Mouse (Mus musculus) layer of hippocampus, postnatal 10 days (tissue): ENCODE data around the gene Ldoc1. TPM values are rescaled to one million over a fixed set of nuclear protein-coding genes. Genes with fewer than 3 reads are reported as not detected.
A peak's percentile ranks its signal among the peaks of the same experiment; 100 is the strongest.

Source experiments
- DNase-seq, 2 experiments: peaks; one replicate each; pipeline ENCODE4 v3.0.0; 2021; ENCODE audit warnings: low spot score in 2 of 2
- long read RNA-seq: library from polyadenylated mRNA; stranded (forward); transcript quantifications from one replicate; pipeline ENCODE4 v2.0.0, GENCODE M21; 2023
- total RNA-seq, 2 experiments: library from RNA; stranded (reverse); gene quantifications; 2 replicates each; pipeline ENCODE4 v1.2.3; 2021

Gene Ldoc1
- total RNA-seq = 1 to 10 TPM; 3.5 to 5.6 TPM
- long read RNA-seq, partial matches to known transcripts = 0 of 2 reads
- long read RNA-seq, other reads (novel, unspliced or antisense) = 0 of 2 reads

DNA sequence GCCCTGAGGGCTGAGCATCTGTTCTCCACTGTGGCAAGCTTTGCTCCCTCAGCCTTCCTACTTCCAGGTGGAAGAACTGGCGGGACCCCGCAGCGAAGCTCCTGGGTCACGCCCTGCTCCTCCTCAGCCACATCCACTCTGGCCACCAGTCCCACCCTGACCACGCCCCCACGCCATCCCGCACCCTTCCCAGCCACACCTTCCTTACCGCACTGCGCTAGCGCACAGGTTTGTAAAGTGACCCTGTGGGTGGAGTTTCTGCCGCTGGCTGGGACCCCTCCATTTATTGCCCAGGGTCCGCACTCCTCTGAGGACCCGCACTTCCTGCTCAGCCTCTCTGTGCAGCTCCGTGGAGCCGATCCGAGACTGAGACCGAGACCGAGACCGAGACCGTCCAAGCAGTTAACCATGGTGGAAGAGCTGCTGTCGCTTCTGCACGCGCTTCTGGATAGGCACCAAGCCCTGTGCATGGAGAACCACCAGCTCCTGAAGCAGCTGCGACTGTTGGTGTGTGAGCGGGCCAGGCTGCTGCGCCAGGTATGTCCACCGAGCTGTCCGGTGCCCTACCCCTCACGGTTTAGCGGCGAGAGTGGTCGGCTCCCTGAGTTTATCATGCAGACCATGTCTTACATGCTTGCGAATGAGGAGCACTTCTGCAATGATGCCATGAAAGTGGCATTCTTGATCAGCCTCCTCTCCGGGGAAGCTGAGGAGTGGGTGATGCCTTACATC is at the start of gene Ldoc1:
TSS of gene Ldoc1 (plus strand) at position 196 of the 732 bp plus-strand sequence.
- DNase-seq = no peak

DNA sequence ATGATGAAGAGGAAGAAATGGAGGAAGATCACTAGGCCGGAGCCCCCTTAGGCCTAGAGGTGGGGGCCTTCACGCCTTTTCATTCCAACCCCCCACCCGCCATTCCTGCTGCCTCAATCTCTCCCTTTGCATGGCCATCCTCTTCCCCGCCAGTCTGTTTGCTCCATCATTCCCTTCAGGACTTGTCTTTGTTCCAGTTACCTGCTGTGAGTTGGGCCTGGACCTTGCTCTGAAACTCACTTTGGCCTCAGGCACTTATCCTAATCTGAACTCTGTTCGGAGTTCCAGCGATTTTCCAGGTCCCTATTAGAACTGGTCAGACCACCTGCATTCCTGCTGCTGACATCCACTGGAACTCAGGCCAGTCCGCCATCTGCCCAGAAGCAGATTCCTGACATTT is 834 bp downstream of the Ldoc1 start:
- DNase-seq = no peak

DNA sequence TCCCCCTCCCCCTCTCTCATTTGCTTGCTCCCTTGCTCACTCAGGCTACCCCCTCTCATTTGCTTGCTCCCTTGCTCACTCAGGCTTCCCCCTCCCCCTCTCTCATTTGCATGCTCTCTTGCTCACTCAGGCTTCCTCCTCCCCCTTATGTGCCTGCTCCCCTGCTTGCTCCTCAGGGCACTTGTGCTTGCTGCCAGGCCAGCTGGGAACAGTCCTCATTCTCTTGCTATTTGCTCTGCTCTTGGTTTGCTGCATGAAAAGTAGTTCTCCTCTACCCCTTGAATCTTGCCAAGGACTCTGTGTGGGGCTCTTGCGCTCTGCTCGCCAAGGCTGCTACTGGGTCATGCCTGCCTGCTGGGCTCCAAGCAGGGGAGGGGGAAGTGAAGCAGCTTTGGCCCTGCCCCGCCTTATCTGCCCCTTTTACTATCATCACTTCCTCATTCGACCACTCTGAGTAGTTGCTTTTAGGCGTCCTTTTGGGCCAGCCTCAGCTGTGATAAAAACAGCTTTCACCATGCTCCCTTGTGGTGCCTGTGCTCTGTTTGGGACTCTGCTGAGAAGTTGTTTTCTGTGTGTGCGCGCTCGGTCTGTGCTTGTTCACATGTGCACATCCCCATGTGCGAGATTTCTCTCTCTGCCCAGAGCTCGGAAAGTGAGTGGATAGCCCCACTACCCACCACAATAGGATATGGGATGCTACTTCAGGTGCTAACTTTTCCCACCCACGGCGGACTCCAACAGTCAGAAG is 13.2 kb downstream of the Ldoc1 start:
- DNase-seq = peak in 1 of 2 experiments; percentile 34

DNA sequence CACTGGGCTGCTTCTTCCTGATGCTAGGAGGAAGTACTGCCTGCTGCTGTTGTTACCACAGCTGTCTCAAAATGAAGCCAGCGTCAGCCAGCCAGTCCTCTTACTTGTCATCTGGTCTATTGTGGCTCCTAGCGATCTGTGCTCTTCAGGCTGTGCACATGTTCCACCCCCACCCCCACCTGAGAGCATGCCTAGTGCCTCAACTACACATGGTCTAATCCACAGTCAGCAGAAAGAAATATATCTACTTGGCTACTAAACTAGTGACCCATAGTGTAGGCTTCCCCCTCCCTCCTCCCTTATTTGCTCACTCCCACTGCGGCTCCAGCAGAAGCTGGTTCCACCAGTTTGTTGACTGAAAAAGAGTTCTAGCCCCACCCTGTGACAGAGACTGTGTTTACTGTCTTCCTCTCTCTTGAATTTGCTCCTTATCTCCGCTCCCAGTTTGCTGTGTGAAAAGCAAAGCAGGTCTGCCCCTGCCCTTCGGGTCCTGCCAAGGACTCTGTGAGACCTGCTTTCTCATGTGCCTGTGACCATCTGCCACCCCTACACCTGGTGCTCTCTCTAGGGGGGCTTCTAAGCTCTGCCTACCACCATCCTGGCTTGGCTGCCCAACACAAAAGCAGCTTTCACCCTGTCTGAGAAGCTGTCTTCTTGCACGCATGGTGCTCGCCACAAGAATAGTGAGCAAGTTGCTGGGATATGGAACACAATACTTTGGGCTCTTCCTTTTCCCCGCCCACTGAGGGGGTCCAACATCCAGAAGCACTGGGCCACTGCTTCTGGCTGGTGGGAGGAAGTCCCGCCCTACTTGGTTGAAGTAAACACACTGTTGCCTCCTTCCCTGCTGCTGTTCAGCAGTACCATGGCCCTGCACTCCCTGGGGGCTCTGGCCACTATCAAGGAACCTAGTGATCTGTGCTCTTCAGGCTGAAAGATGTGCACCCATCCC is 14.0 kb downstream of the Ldoc1 start:
- DNase-seq = no peak

DNA sequence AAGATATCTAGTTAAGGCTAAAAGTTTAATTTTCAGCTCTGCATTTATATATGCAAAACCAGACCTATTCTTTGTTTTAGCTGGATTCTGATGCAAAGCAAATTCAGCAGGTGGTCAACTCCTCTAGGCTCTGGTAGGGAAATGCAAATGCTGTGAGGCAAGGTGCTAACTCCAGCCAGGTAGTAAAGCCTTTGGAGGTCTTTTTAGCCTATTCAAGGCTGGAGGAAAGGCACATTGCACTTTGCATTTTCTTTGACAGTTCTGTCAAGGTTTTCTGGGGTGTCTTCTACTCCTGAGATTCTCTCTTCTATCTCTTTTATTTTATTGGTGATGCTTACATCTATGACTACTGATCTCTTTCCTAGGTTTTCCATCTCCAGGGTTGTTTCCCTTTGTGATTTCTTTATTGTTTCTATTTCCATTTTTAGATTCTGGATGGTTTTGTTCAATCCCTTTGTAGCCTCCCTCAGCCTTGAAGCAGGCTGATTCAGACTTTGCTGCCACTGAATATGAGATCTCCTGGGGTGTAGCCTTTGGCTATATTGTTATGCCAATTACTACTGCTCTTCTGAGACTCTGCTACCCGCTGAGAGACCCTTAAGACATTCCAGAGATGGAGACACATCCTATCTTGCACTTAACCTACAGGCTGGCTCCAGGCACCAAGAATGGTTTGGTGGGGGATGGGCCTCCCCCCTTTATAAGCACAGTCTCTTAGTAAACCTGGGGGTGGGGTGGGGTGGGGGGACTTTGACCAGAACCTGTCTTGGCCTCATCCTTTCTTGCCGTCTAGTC is 18.4 kb downstream of the Ldoc1 start:
- DNase-seq = no peak
